Mouse (Mus musculus) midbrain, embryonic 11.5 days (tissue): ENCODE data around the gene Ppp2r5e. TPM values are rescaled to one million over a fixed set of nuclear protein-coding genes. Genes with fewer than 3 reads are reported as not detected.

ENCODE experiments used
- ATAC-seq: fragments of 200-750 bp; cut with Nextera tagmentation; 2 replicates; pipeline ENCODE4 v1.8.0; 2017; ENCODE audit warnings: moderate TSS enrichment, moderate library complexity; ENCODE audit not compliant: low FRiP score
- DNase-seq: peaks from one replicate; pipeline ENCODE4 v3.0.0; 2015; ENCODE audit warnings: low spot score; ENCODE audit errors: missing footprints
- H3K27ac ChIP-seq: fragments of 300-500 bp; sonication (generic); 2 replicates; pipeline ENCODE4 v1.5.1; 2014; ENCODE audit warnings: low read depth, low read length
- H3K27me3 ChIP-seq: fragments of 300-500 bp; sonication (generic); 2 replicates; pipeline ENCODE4 v1.6.1; 2014; ENCODE audit warnings: mild to moderate bottlenecking, low read length, moderate library complexity, mixed read lengths; ENCODE audit not compliant: control insufficient read depth, insufficient read depth
- H3K36me3 ChIP-seq: fragments of 300-500 bp; sonication (generic); 2 replicates; pipeline ENCODE4 v1.6.1; 2014; ENCODE audit warnings: mild to moderate bottlenecking, low read length, moderate library complexity, mixed read lengths; ENCODE audit not compliant: control insufficient read depth, insufficient read depth
- H3K4me1 ChIP-seq: fragments of 300-500 bp; sonication (generic); 2 replicates; pipeline ENCODE4 v1.6.1; 2014; ENCODE audit warnings: low read length; ENCODE audit not compliant: control insufficient read depth, insufficient read depth
- H3K4me2 ChIP-seq: fragments of 300-500 bp; sonication (generic); 2 replicates; pipeline ENCODE4 v1.6.1; 2014; ENCODE audit warnings: mild to moderate bottlenecking, moderate library complexity
- H3K4me3 ChIP-seq: fragments of 300-500 bp; sonication (generic); 2 replicates; pipeline ENCODE4 v1.5.1; 2014; ENCODE audit warnings: low read depth, low read length
- H3K9ac ChIP-seq: fragments of 300-500 bp; sonication (generic); 2 replicates; pipeline ENCODE4 v1.6.1; 2014; ENCODE audit warnings: low read length
- H3K9me3 ChIP-seq: fragments of 300-500 bp; sonication (generic); 2 replicates; pipeline ENCODE4 v1.6.1; 2016; ENCODE audit warnings: low read length; ENCODE audit not compliant: control insufficient read depth
- WGBS: fragments of 180-500 bp; shearing (Covaris S2); extraction: QIAGEN DNeasy Blood & Tissue Kit; methylation state at CpG from one replicate; pipeline ENCODE4 v1.1.7; 2014; 5-methylcytosine and 5-hydroxymethylcytosine counted together
- polyA plus RNA-seq: library from polyadenylated mRNA; unstranded; fragments of >200 nt; fragmentation: Nextera tagmentation; extraction: Ambion mirVana; gene quantifications from 2 replicates; pipeline ENCODE4 v1.2.1, GENCODE M21; 2014

Gene Ppp2r5e
- polyA plus RNA-seq, 1 experiment from 2014 or later: 24.7 TPM

DNA sequence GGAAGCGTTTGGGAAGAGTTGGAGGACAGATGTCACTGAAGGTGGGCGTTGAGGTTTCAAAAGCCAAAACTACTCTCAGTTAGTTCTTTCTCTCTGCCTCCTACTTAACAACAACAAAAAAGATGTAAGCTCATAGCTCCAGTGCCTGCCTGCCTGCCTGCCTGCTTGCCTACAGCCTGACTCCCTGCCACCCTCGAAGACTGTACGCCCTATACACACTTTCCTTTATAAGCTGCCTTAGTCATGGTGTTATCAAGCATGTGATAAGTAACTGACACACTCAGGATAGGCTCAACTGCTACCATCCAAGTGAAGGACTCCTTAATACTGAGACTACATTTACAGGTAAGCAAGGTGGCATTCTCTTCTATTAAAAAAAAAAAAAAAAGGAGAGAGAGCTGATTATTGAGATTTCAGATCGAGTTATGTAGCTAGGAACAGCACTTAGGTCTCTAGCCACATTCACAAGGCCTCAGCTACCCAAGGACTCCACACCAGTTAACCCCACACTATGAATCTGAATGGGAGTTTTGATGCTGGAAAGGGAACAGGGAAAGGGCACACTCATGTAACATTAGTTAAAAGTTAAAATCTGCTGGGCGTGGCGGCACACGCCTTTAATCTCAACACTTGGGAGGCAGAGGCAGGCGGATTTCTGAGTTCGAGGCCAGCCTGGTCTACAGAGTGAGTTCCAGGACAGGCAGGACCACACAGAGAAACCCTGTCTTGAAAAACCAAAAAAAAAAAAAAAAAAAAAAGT is 76.7 kb downstream of the Ppp2r5e start:
- no peaks in the 10 kb centered on the region for H3K9me3 ChIP-seq

DNA sequence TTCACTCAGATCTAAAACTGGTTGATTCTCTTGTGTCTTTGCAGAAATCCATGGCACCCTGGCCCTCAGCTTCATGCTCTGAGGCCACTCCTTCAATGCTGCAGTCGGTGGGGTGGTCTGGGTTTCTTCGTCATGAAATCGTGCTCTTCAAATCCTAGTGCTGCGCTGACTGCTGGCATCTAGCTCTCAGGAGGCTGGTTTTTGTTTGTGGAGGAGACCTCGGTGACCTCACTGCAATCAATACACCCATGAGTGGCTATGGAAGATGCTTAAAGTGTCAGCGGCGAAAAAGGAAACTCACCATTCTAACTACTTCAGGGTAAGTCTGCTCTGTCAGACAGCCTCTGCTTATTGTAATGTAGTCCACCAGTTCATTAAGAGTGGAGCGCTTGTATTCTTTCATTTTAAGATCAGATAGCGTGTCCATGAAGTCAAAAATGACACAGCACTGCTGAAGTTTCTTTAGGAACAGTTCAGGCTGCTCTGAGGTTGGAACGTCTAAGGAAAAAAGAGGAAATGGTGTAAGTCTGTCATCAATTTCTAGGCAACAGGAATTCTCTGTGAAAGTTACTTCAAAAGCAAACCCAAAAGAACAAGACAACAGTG is 80.6 kb downstream of the Ppp2r5e start:
- peaks cover 2% of the 10 kb centered on the region for H3K4me1 ChIP-seq
- H3K27me3 ChIP-seq: no peaks in the 10 kb centered on the region
- H3K27ac ChIP-seq: no peak overlapping the region
- H3K4me2 ChIP-seq: no peak overlapping the region
- DNase-seq (no peak), ATAC-seq (no peak)
- 81% methylated on average over 10 of the region's 10 CpGs for WGBS
- H3K9me3 ChIP-seq: no peaks in the 10 kb centered on the region
- H3K9ac ChIP-seq: no peak overlapping the region
- H3K4me3 ChIP-seq: no peak overlapping the region
- no peaks in the 10 kb centered on the region for H3K36me3 ChIP-seq

More for the DNA sequence above, 76.7 kb downstream of the Ppp2r5e start:
- H3K4me1 ChIP-seq: peaks cover 8% of the 10 kb centered on the region
- no peaks in the 10 kb centered on the region for H3K36me3 ChIP-seq
- H3K9ac ChIP-seq: no peak overlapping the region
- ATAC-seq (no peak), DNase-seq (no peak)
- WGBS: 96% methylated on average over 10 of the region's 10 CpGs
- no peaks in the 10 kb centered on the region for H3K27me3 ChIP-seq
- no peak overlapping the region for H3K4me3 ChIP-seq
- H3K4me2 ChIP-seq: no peak overlapping the region
- no peak overlapping the region for H3K27ac ChIP-seq

DNA sequence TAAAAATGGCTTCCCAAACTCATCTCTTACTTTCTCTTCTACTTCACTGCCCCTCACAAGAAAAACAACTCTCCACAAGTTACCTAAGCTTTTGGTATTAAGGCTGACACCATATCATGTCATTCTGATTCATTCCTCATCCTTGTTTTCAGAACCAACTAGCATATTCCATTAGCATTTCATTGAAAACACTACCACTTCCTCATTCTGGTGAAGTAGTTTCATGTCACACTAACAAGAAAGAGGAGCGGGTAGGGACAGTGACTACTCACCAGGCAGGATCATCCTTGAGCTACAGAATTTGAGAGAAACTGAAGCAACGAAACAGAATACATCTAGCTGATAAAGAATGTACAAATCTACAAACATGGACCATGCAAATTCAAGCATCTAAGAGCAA is 84.5 kb downstream of the Ppp2r5e start:
- H3K27me3 ChIP-seq: no peaks in the 10 kb centered on the region
- H3K9ac ChIP-seq: no peak overlapping the region
- H3K36me3 ChIP-seq: no peaks in the 10 kb centered on the region
- no peaks in the 10 kb centered on the region for H3K9me3 ChIP-seq
- H3K4me2 ChIP-seq: no peak overlapping the region
- ATAC-seq (no peak), DNase-seq (no peak)
- H3K4me1 ChIP-seq: no peaks in the 10 kb centered on the region
- H3K4me3 ChIP-seq: no peak overlapping the region
- 96% methylated on average over 2 of the region's 2 CpGs for WGBS
- no peak overlapping the region for H3K27ac ChIP-seq

DNA sequence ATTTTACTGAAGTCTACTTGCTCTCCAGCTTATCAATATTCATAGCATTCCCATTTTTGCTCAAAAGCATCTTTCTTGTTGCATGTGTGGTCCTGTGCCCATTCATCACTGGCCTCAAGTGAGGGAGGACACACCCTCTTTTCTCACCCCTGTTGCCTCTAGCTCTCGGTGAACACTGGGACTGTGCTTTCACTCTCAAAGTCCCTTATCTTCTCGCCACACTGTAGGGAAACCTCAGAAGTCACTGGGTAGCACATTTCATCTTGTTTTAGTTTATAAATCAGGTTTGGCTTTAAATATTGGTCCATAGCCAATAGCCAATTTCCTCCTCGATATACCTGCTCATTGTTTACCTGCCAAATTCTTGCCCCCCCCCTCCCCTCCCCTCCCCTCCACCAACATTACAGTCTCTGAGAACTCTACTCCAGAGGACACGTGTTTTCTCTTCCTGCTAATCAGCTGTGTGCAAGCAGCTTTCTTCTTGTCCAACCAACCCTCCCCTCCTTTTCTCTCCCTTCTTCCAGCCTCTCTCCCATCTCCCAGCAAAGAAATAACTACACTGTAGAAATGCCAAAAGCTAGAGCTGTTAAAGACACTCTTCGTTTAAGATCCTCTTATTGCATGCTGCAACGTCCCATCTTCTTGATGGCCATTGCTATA is 90.9 kb downstream of the Ppp2r5e start:
- no peaks in the 10 kb centered on the region for H3K9me3 ChIP-seq
- no peaks in the 10 kb centered on the region for H3K4me1 ChIP-seq
- H3K27me3 ChIP-seq: no peaks in the 10 kb centered on the region
- no peak overlapping the region for H3K9ac ChIP-seq
- no peaks in the 10 kb centered on the region for H3K36me3 ChIP-seq
- no peak overlapping the region for H3K4me2 ChIP-seq
- 79% methylated on average over 6 of the region's 6 CpGs for WGBS
- DNase-seq: no peak
- no peak for ATAC-seq
- H3K4me3 ChIP-seq: no peak overlapping the region
- H3K27ac ChIP-seq: no peak overlapping the region

DNA sequence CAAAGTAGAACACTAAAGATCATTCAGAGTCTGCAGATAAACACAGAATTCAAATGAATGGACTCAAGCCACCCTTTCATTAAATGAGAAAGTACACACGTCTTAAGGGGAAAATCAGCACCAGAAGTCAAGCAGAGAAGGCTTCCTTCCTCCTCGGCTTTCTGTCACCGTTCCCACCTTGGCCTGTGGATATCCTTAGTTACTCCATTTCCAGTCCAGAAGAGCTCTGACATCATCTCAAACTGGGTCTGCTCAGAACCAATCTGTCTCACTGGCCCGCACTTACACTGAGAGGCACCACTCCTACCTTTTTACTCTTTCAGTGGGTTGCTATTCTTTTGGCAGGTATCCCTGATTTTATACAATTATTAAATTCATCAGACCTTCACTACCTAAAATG is 93.4 kb downstream of the Ppp2r5e start:
- ATAC-seq: no peak
- Histone ChIP-seq H3K27me3 (no peaks in the 10 kb centered on the region), H3K4me2 (no peak overlapping the region), H3K9ac (no peak overlapping the region), H3K4me3 (no peak overlapping the region), H3K4me1 (no peaks in the 10 kb centered on the region), H3K27ac (no peak overlapping the region), H3K9me3 (no peaks in the 10 kb centered on the region), H3K36me3 (no peaks in the 10 kb centered on the region)
- DNase-seq: no peak
- WGBS: 80% methylated on average over 4 of the region's 4 CpGs

DNA sequence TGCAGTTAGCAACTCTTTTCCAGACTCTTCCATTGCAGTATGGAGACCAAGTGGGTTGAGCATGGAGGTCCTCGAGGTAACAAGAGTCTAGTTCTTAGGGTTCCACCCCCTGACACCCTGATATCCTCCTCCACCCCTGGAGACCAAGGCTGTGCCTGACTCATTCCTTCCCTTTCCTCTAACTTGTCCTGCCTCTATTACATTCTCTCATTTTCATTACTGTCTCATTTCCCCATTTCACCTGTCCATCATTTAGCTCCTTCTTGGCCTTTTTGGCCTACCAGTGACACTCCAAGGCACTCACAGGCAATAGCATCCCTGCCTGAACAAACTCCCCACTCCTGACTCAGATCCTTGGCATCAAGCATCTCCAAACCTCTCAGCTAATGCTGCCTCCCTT is 98.3 kb downstream of the Ppp2r5e start:
- no peak for ATAC-seq
- DNase-seq: no peak
- no peaks in the 10 kb centered on the region for H3K9me3 ChIP-seq
- H3K4me1 ChIP-seq: no peaks in the 10 kb centered on the region
- H3K4me2 ChIP-seq: no peak overlapping the region
- H3K27ac ChIP-seq: no peak overlapping the region
- H3K36me3 ChIP-seq: no peaks in the 10 kb centered on the region
- H3K27me3 ChIP-seq: no peaks in the 10 kb centered on the region
- H3K4me3 ChIP-seq: no peak overlapping the region
- WGBS: 100% methylated on average over 1 of the region's 1 CpGs
- no peak overlapping the region for H3K9ac ChIP-seq

DNA sequence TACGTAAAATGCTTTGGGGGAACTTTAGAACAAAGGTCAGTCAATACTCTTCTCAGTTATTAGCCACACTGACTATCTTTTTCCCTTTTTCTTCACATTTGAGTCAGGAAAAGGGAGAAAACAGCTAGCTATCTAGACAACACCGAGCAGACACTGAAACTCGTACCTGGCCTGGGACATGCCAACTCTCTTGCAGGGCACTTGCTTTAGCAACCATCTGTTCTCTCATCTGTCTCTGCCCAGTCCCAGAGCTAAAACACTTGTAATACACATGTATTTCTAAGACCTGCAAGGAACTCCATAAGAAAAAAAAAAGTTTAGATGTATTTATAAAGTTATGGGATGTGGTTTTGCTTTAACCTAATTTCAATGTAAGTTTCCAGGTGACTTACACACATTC is 100.4 kb downstream of the Ppp2r5e start:
- no peak overlapping the region for H3K9ac ChIP-seq
- ATAC-seq (no peak), DNase-seq (no peak)
- H3K4me2 ChIP-seq: no peak overlapping the region
- no peaks in the 10 kb centered on the region for H3K4me1 ChIP-seq
- H3K4me3 ChIP-seq: no peak overlapping the region
- H3K36me3 ChIP-seq: no peaks in the 10 kb centered on the region
- no peaks in the 10 kb centered on the region for H3K27me3 ChIP-seq
- 96% methylated on average over 3 of the region's 3 CpGs for WGBS
- H3K9me3 ChIP-seq: no peaks in the 10 kb centered on the region
- H3K27ac ChIP-seq: no peak overlapping the region

DNA sequence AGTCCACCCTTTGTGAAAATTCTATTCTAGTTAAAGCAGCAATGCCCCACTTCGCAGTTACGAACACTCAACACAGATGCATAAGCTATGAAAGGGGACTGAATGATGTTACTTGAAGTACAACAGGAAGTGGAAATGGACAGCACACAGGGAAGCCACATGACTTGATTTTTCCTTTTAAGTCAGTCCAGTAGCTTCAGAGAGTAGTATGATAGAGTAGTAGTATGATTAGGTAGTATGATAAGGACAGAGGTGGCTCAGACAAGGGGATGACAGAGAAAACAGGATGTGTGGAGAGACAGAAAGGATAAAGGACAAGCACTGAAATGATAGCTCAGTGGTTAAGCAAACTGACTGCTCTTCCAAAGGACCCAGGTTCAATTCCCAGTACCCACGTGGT is 101.4 kb downstream of the Ppp2r5e start:
- DNase-seq: no peak
- H3K9ac ChIP-seq: no peak overlapping the region
- H3K36me3 ChIP-seq: no peaks in the 10 kb centered on the region
- no peak overlapping the region for H3K4me3 ChIP-seq
- no peak overlapping the region for H3K27ac ChIP-seq
- H3K27me3 ChIP-seq: no peaks in the 10 kb centered on the region
- no peak for ATAC-seq
- no peak overlapping the region for H3K4me2 ChIP-seq
- H3K9me3 ChIP-seq: no peaks in the 10 kb centered on the region
- no peaks in the 10 kb centered on the region for H3K4me1 ChIP-seq
- 88% methylated on average over 3 of the region's 3 CpGs for WGBS

DNA sequence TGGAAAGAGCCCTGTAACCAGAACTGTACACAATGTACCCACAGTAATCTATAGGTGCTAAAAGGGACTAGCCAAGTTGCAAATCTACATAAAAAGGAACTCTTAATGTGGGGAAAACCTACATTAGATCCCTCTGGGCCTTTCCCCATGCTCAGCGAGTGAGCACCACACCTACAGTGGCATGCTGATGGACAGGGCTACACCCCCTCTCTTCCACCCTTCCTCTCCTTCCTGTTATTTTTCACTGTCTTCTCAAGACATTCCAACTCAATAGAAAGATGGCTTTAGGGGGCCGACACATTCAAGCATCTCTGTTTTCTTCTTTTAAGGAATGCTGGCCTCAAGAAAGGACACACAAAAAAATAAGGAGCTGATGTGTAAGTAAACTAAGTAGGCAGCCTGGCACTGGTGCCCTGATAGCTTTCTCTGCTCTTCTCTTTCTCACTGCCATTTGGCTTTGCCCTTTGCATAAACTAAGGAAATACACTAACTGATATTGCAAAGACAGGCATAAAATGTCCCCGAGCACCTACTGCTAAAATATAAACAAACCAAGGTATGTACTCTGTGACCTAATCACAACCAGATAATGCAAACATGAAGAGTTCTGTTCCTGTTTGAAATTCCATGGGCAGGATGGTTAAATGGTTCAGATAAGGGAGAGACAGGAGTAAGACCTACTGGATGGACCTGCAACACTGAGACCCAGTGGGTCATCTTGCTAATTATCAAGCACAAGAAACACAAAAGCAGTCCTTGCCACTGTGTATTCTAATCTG is 103.3 kb downstream of the Ppp2r5e start:
- Histone ChIP-seq H3K9ac (no peak overlapping the region), H3K36me3 (no peaks in the 10 kb centered on the region), H3K4me3 (no peak overlapping the region), H3K27me3 (no peaks in the 10 kb centered on the region), H3K4me2 (no peak overlapping the region), H3K4me1 (no peaks in the 10 kb centered on the region), H3K9me3 (no peaks in the 10 kb centered on the region), H3K27ac (no peak overlapping the region)
- DNase-seq (no peak), ATAC-seq (no peak)
- 75% methylated on average over 3 of the region's 3 CpGs for WGBS
